Mouse (Mus musculus): Measurements from ENCODE around the gene Mok. TPM values are rescaled to one million over a fixed set of nuclear protein-coding genes. Genes with fewer than 3 reads are reported as not detected.

Mok gene
- polyA plus RNA-seq, 1 experiment from 2014 or later, result 0.85 TPM

DNA sequence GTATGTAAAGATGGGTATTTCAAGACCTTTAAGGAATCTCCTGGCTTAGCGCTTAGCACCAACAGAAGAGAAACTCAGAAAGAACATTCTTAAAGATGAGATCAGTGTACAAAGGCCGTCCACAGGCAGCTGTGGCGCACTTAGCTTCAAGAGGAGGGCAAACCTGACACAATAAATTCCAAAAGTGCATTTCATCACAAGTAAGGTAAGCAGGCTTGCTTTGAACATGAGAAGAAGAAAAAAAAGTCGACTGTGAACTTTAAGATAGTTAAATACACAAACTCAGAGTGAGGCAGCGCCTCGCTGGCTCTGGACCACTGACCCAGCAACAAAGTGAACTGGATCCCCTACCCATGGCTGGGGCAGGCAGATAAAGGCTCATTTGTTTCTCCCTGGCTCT, 4.0 kb downstream of the Mok start:
- no peak for ATAC-seq
- Histone ChIP-seq H3K4me2 (replicated peaks; ENCODE audit: low read depth) (no peak overlapping the region), H3K4me3 (ENCODE audit: low read depth, low read length) (no peak overlapping the region), H3K27ac (ENCODE audit: low read depth, low read length) (no peak overlapping the region), H3K9me3 (ENCODE audit: control insufficient read depth) (no peaks in the 10 kb centered on the region), H3K9ac (ENCODE audit: low read depth, low read length) (no peak overlapping the region), H3K36me3 (ENCODE audit: control insufficient read depth, insufficient read depth) (no peaks in the 10 kb centered on the region), H3K4me1 (replicated peaks; ENCODE audit: control insufficient read depth, insufficient read depth, low read length) (no peaks in the 10 kb centered on the region), H3K27me3 (replicated peaks; ENCODE audit: control insufficient read depth, insufficient read depth, low read length) (no peaks in the 10 kb centered on the region)
- 31% methylated on average over 6 of the region's 6 CpGs for WGBS
- no peak for TF ChIP-seq CTCF (IDR thresholded peaks at IDR 0.05; ENCODE audit: low read depth)

DNA sequence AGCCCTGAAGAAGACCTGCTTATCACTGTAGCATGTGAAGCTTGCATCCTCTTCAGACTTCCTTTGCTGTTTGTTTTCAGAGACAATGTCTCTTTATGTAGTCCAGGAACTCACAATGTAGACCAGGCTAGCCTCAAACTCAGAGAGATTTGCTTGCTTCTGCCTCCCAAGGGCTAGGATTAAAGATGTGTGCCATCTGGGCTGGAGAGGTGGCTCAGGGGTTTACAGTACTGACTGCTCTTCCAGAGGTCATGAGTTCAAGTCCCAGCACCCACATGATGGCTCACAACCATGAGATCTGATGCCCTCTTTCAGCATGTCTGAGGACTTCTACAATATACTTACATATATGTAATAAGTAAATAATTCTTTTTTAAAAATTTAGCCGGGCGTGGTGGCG, 5.6 kb downstream of the Mok start:
- Histone ChIP-seq H3K9ac (ENCODE audit: low read depth, low read length) (no peak overlapping the region), H3K4me1 (replicated peaks; ENCODE audit: control insufficient read depth, insufficient read depth, low read length) (no peaks in the 10 kb centered on the region), H3K27ac (ENCODE audit: low read depth, low read length) (no peak overlapping the region), H3K27me3 (replicated peaks; ENCODE audit: control insufficient read depth, insufficient read depth, low read length) (no peaks in the 10 kb centered on the region), H3K36me3 (ENCODE audit: control insufficient read depth, insufficient read depth) (no peaks in the 10 kb centered on the region), H3K4me2 (replicated peaks; ENCODE audit: low read depth) (no peak overlapping the region), H3K4me3 (ENCODE audit: low read depth, low read length) (no peak overlapping the region), H3K9me3 (ENCODE audit: control insufficient read depth) (no peaks in the 10 kb centered on the region)
- 99% methylated on average over 3 of the region's 3 CpGs for WGBS
- no peak for ATAC-seq
- TF ChIP-seq CTCF (IDR thresholded peaks at IDR 0.05; ENCODE audit: low read depth), result no peak

DNA sequence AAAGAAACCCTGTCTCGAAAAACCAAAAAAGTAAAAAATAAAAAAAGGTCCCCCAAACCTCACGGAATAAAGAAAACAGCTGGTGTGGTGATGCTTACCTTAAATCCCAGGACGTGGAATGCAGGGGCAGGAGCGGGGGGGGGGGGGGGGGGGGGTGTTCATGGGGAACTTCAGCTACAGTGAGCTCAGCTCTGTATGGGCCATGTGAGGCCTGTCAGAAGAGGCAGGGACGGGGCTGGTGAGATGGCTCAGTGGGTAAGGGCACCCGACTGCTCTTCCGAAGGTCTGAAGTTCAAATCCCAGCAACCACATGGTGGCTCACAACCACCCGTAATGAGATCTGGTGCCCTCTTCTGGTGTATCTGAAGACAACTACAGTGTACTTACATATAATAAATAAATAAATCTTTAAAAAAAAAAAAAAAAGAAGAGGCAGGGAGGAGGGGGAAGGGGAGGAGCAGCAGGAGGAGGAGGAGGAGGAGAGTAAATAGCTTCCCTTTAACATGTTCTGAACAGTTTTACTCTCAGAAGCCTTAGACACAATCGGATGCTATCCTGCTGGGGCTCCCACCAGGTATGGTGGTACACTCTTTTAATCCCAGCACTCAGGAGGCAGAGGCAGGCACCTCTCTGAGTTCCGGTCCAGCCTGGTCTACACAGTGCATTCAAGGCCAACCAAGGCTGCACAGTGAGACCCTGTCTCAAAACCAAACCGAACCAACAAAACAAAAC, 10.3 kb downstream of the Mok start:
- 91% methylated on average over 10 of the region's 11 CpGs for WGBS
- H3K36me3 ChIP-seq (ENCODE audit: control insufficient read depth, insufficient read depth), result no peaks in the 10 kb centered on the region
- no peak overlapping the region for H3K27ac ChIP-seq (ENCODE audit: low read depth, low read length)
- no peaks in the 10 kb centered on the region for H3K4me1 ChIP-seq (replicated peaks; ENCODE audit: control insufficient read depth, insufficient read depth, low read length)
- no peak overlapping the region for H3K9ac ChIP-seq (ENCODE audit: low read depth, low read length)
- no peak overlapping the region for H3K4me3 ChIP-seq (ENCODE audit: low read depth, low read length)
- TF ChIP-seq CTCF (IDR thresholded peaks at IDR 0.05; ENCODE audit: low read depth), result no peak
- H3K9me3 ChIP-seq (ENCODE audit: control insufficient read depth), result no peaks in the 10 kb centered on the region
- no peak for ATAC-seq
- H3K27me3 ChIP-seq (replicated peaks; ENCODE audit: control insufficient read depth, insufficient read depth, low read length), result no peaks in the 10 kb centered on the region
- no peak overlapping the region for H3K4me2 ChIP-seq (replicated peaks; ENCODE audit: low read depth)

DNA sequence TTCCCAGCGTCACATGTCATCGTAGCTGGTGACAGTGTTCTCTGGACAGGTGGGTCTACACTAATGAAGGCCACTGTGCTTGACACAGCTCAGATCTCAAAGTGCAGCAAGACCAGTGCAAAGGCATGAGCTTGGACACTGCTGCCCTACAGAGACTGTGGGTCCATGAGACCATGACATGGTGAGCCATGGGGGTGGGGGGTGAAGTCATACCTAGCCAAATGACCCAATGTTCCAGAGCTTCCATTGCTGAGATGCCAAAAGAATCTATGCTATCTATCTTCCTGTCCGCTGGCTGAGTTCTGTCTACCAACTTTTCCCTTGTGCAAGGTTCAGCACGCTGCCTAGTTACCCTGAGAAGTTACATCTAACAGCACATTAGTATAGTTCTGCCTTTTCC, 11.8 kb downstream of the Mok start:
- no peaks in the 10 kb centered on the region for H3K27me3 ChIP-seq (replicated peaks; ENCODE audit: control insufficient read depth, insufficient read depth, low read length)
- no peaks in the 10 kb centered on the region for H3K4me1 ChIP-seq (replicated peaks; ENCODE audit: control insufficient read depth, insufficient read depth, low read length)
- 95% methylated on average over 4 of the region's 4 CpGs for WGBS
- H3K9me3 ChIP-seq (ENCODE audit: control insufficient read depth), result no peaks in the 10 kb centered on the region
- H3K4me3 ChIP-seq (ENCODE audit: low read depth, low read length), result no peak overlapping the region
- TF ChIP-seq CTCF (IDR thresholded peaks at IDR 0.05; ENCODE audit: low read depth), result no peak
- no peak overlapping the region for H3K4me2 ChIP-seq (replicated peaks; ENCODE audit: low read depth)
- no peak overlapping the region for H3K27ac ChIP-seq (ENCODE audit: low read depth, low read length)
- no peaks in the 10 kb centered on the region for H3K36me3 ChIP-seq (ENCODE audit: control insufficient read depth, insufficient read depth)
- no peak for ATAC-seq
- no peak overlapping the region for H3K9ac ChIP-seq (ENCODE audit: low read depth, low read length)

DNA sequence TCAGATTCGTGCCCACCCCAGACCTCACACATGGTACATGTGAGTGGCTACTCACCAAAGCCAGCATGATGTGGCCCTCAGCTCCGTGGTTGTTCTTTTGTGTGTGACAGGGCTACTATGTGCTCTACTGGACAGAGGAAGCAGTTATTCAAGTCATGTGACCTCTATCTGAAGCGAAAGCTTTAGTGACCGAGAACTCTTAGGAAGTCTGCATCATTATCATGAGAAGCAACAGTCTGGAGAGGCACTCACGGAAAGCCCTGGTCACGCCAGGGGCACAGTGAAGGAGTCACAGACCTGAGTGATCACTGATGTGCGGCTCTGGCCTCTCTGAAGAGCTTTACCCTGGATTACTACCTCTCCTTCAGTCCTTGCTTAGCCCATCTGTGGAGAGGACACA, 18.4 kb downstream of the Mok start:
- Histone ChIP-seq H3K27ac (ENCODE audit: low read depth, low read length) (no peak overlapping the region), H3K36me3 (ENCODE audit: control insufficient read depth, insufficient read depth) (no peaks in the 10 kb centered on the region), H3K4me1 (replicated peaks; ENCODE audit: control insufficient read depth, insufficient read depth, low read length) (no peaks in the 10 kb centered on the region), H3K9me3 (ENCODE audit: control insufficient read depth) (no peaks in the 10 kb centered on the region), H3K9ac (ENCODE audit: low read depth, low read length) (no peak overlapping the region), H3K4me2 (replicated peaks; ENCODE audit: low read depth) (no peak overlapping the region), H3K27me3 (replicated peaks; ENCODE audit: control insufficient read depth, insufficient read depth, low read length) (no peaks in the 10 kb centered on the region), H3K4me3 (ENCODE audit: low read depth, low read length) (no peak overlapping the region)
- WGBS, result 83% methylated on average over 7 of the region's 7 CpGs
- TF ChIP-seq CTCF (IDR thresholded peaks at IDR 0.05; ENCODE audit: low read depth), result no peak
- ATAC-seq, result no peak

DNA sequence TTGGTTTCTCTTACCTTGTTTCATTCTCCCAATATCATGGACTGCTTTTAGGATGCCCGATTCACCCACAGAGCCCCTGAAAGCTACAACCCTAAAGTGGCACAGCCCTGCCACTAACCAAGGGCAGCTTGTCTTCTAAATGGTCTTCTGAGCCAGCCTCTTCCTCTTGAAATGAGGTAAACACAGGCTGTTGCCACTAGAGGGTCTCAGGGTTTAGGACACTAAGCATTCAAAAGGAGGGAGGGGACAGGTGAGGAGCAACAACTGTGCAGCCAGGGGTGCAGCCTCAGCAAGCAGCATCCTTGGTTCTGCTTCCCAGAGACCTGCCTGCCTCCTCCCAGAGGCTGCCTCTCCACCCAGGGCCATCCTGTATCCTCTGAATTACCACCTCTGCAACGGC, 19.0 kb downstream of the Mok start:
- ATAC-seq, result no peak
- Histone ChIP-seq H3K9me3 (ENCODE audit: control insufficient read depth) (no peaks in the 10 kb centered on the region), H3K4me3 (ENCODE audit: low read depth, low read length) (no peak overlapping the region), H3K4me1 (replicated peaks; ENCODE audit: control insufficient read depth, insufficient read depth, low read length) (no peaks in the 10 kb centered on the region), H3K4me2 (replicated peaks; ENCODE audit: low read depth) (no peak overlapping the region), H3K27me3 (replicated peaks; ENCODE audit: control insufficient read depth, insufficient read depth, low read length) (no peaks in the 10 kb centered on the region), H3K9ac (ENCODE audit: low read depth, low read length) (no peak overlapping the region), H3K27ac (ENCODE audit: low read depth, low read length) (no peak overlapping the region), H3K36me3 (ENCODE audit: control insufficient read depth, insufficient read depth) (no peaks in the 10 kb centered on the region)
- no peak for TF ChIP-seq CTCF (IDR thresholded peaks at IDR 0.05; ENCODE audit: low read depth)
- 88% methylated on average over 2 of the region's 2 CpGs for WGBS

DNA sequence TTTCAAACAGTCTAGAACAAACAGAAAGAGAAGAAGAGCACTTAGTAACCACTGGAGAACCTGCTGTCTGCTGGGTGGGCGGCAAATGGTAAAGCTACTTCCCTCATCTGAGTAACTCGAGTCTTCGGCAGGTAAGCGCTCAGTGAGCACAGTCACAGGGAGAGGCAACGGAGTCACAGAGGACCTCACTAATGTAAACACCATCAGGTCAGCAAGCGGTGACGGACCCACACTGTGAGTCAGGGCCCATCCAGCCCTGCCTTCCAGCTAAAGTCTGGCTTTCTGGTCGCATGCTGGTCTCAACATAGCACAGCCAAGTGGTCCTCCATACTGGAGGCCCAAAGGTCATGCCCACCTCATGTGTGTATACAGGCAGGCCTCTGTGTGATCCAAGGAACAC, 21.4 kb downstream of the Mok start:
- no peak overlapping the region for H3K4me2 ChIP-seq (replicated peaks; ENCODE audit: low read depth)
- 57% methylated on average over 8 of the region's 8 CpGs for WGBS
- H3K4me1 ChIP-seq (replicated peaks; ENCODE audit: control insufficient read depth, insufficient read depth, low read length), result no peaks in the 10 kb centered on the region
- H3K27me3 ChIP-seq (replicated peaks; ENCODE audit: control insufficient read depth, insufficient read depth, low read length), result no peaks in the 10 kb centered on the region
- H3K27ac ChIP-seq (ENCODE audit: low read depth, low read length), result no peak overlapping the region
- H3K9ac ChIP-seq (ENCODE audit: low read depth, low read length), result no peak overlapping the region
- no peaks in the 10 kb centered on the region for H3K36me3 ChIP-seq (ENCODE audit: control insufficient read depth, insufficient read depth)
- no peaks in the 10 kb centered on the region for H3K9me3 ChIP-seq (ENCODE audit: control insufficient read depth)
- no peak overlapping the region for H3K4me3 ChIP-seq (ENCODE audit: low read depth, low read length)
- no peak for ATAC-seq
- TF ChIP-seq CTCF (IDR thresholded peaks at IDR 0.05; ENCODE audit: low read depth), result no peak

Data from intestine, postnatal 0 days (tissue).